Mouse (Mus musculus) small intestine, adult 2 months (tissue): ENCODE results near the gene Cpa4. TPM values are rescaled to one million over a fixed set of nuclear protein-coding genes. Genes with fewer than 3 reads are reported as not detected.

ENCODE experiments used
- H3K27ac ChIP-seq: fragments of 200-500 bp; 2 replicates; pipeline ENCODE4 v1.5.1; 2012; ENCODE audit warnings: low read depth, low read length, control low read depth, inconsistent platforms; ENCODE audit not compliant: insufficient read depth
- H3K27me3 ChIP-seq: fragments of 200-500 bp; 2 replicates; pipeline ENCODE4 v1.6.1; 2012; ENCODE audit warnings: mild to moderate bottlenecking, moderate library complexity, low read length, inconsistent platforms; ENCODE audit not compliant: control insufficient read depth, insufficient read depth
- H3K36me3 ChIP-seq: fragments of 200-500 bp; 2 replicates; pipeline ENCODE4 v1.6.1; 2012; ENCODE audit warnings: mild to moderate bottlenecking, low read length, control low read depth, inconsistent platforms; ENCODE audit not compliant: control insufficient read depth, insufficient read depth
- H3K4me1 ChIP-seq: fragments of 200-500 bp; 2 replicates; pipeline ENCODE4 v1.6.1; 2012; ENCODE audit warnings: low read length, inconsistent platforms, mixed read lengths; ENCODE audit not compliant: control insufficient read depth, insufficient read depth, insufficient read length
- H3K4me3 ChIP-seq: fragments of 200-500 bp; 2 replicates; pipeline ENCODE4 v1.5.1; 2012; ENCODE audit warnings: low read depth, mild to moderate bottlenecking, control low read depth, inconsistent platforms, low read length, moderate library complexity
- CTCF ChIP-seq: fragments of 200-500 bp; IDR thresholded peaks from 2 replicates; pipeline ENCODE4 v1.5.1; 2012; ENCODE audit warnings: low read depth, mild to moderate bottlenecking, control low read depth, inconsistent platforms, low read length, moderate library complexity, mixed read lengths; ENCODE audit not compliant: insufficient replicate concordance, insufficient read length; ENCODE audit errors: extremely low read depth
- POLR2A ChIP-seq: fragments of 200-500 bp; IDR thresholded peaks from 2 replicates; pipeline ENCODE4 v1.6.1; 2012; ENCODE audit warnings: low read depth, mild to moderate bottlenecking, control low read depth, inconsistent platforms, low read length, moderate library complexity
- WGBS: fragments of 180-500 bp; shearing (Covaris S2); methylation state at CpG from one replicate; pipeline ENCODE4 v1.1.7; 2018; 5-methylcytosine and 5-hydroxymethylcytosine counted together
- polyA plus RNA-seq: library from polyadenylated mRNA; depleted of rRNA; stranded (reverse); fragments of >200 nt; gene quantifications from 2 replicates; pipeline ENCODE4 v1.2.3, GENCODE M21; 2012

Cpa4 gene
- polyA plus RNA-seq, 1 experiment = not detected

DNA sequence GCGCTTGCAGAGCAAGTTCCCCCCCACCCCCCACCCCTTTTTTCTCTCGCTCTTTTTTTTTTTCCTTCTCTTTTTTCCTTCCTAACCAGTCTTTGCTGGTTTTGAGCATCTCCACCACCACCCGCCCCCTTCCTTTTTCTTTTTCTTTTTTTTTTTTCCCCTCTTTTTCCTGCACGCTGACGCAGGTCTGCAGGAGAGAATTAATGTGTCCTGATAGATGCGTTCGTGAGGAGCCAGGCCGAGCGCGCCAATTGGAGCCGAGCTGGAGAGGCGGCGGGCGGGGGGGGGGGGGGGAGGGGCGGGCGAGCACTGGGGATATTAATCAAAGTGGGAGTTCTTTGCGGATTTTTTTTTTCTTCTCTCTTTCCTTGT is 20.9 kb upstream of the Cpa4 start:
- Histone ChIP-seq H3K27me3 (no peaks in the 10 kb centered on the region), H3K4me3 (peak overlapping the region; percentile 33), H3K27ac (no peak overlapping the region), H3K4me1 (no peaks in the 10 kb centered on the region), H3K36me3 (no peaks in the 10 kb centered on the region)
- 26% methylated on average over 17 of the region's 17 CpGs for WGBS
- TF ChIP-seq CTCF = no peak
- no peak for TF ChIP-seq POLR2A

DNA sequence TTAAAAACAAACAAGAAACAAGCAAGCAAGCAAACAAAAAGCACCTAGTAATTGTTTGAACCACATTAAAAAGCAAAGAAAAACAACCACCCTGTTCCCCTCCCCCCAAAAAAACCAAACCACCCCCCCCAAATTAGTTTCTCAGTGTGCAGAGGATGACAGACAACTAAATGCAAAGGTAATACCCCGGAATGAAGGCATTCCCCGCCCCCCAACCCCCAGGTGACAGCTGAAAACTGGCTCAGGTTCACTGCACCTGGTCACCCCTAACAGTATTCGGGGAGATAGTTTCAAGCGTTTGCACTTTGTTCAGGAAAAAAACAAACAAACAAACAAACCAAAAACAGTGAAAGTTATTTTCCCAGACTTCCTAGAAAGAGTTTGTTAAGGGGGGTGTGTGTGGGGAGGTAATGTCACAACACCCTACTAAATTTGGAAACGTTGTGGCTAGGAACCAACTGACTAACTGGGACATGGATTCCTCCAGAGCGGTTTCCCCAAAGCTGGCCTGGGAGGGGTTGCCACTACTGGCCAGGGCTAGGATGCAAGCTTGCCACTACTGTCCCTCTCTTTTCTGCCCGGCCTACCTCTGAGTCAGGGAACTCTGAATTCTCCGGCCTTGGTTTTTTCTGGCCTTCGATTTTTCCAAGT is 20.4 kb upstream of the Cpa4 start:
- Histone ChIP-seq H3K4me3 (no peak overlapping the region), H3K4me1 (no peaks in the 10 kb centered on the region), H3K36me3 (no peaks in the 10 kb centered on the region), H3K27me3 (no peaks in the 10 kb centered on the region), H3K27ac (no peak overlapping the region)
- 59% methylated on average over 9 of the region's 9 CpGs for WGBS
- TF ChIP-seq POLR2A (no peak), CTCF (no peak)

- WGBS = 65% methylated on average over 15 of the region's 15 CpGs
- H3K36me3 ChIP-seq = no peaks in the 10 kb centered on the region
- H3K27me3 ChIP-seq = no peaks in the 10 kb centered on the region
- no peak overlapping the region for H3K27ac ChIP-seq
- no peaks in the 10 kb centered on the region for H3K4me1 ChIP-seq
- no peak overlapping the region for H3K4me3 ChIP-seq
- no peak for TF ChIP-seq POLR2A
- no peak for TF ChIP-seq CTCF
Observed at GRCm38 (mm10) chr6:30549231-30549761, 18.9 kb upstream of the Cpa4 start.

GRCm38 (mm10) chr6:30550496-30551192 is 17.5 kb upstream of the Cpa4 start:
- no peak overlapping the region for H3K4me3 ChIP-seq
- no peaks in the 10 kb centered on the region for H3K27me3 ChIP-seq
- WGBS = 80% methylated on average over 7 of the region's 7 CpGs
- no peaks in the 10 kb centered on the region for H3K4me1 ChIP-seq
- no peak overlapping the region for H3K27ac ChIP-seq
- H3K36me3 ChIP-seq = no peaks in the 10 kb centered on the region
- TF ChIP-seq POLR2A (no peak), CTCF (no peak)

- no peaks in the 10 kb centered on the region for H3K27me3 ChIP-seq
- no peak for TF ChIP-seq CTCF
- TF ChIP-seq POLR2A = no peak
- no peak overlapping the region for H3K4me3 ChIP-seq
- no peak overlapping the region for H3K27ac ChIP-seq
- H3K36me3 ChIP-seq = no peaks in the 10 kb centered on the region
- no peaks in the 10 kb centered on the region for H3K4me1 ChIP-seq
Observed at GRCm38 (mm10) chr6:30551193-30551515, 17.0 kb upstream of the Cpa4 start.

DNA sequence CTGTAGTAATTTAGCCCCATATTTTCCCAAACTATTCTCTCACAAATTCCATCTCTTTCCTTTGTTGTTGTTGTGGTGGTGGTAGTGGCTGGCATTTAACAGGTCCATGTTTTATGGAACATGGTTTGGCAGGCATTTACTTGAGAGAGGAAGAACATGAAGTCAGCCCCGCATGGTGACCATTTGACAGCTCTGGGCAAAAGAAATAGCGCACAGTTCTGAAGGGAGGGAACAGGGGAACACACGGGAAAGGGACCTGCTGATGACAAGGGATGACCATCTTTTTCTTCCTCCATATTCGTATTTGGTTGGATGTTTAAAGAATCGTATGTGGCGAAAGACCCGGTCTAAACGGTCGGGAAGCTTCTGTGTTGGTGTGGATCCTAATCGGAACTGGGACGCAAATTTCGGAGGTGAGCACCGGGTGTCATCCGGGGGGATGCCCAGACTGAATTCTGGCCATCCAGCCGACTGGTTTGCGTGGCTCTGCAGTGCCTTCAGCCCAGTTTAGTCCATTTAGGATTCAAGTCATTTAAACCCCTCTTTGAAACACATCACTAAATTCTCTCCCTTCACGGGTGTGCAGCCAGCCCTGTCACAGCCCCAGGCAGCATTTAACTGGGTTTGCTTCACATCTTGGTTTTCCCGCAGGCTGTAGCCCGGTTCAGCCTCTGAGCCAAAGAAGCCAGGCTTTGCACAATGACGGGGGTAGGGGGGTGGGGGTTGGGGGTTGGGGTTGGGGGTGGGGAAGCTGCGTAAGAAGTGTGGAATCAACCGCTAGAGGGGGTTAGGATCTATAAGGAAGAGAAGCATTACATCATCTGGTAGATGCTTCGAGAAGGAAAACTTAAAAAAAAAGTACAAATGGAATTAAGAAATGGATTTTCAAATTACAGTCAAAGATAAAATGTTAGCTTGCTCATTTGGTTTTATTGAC is 16.3 kb upstream of the Cpa4 start:
- H3K4me1 ChIP-seq = no peaks in the 10 kb centered on the region
- TF ChIP-seq POLR2A = no peak
- no peak for TF ChIP-seq CTCF
- no peak overlapping the region for H3K4me3 ChIP-seq
- H3K27ac ChIP-seq = no peak overlapping the region
- 46% methylated on average over 23 of the region's 23 CpGs for WGBS
- no peaks in the 10 kb centered on the region for H3K36me3 ChIP-seq
- no peaks in the 10 kb centered on the region for H3K27me3 ChIP-seq

GRCm38 (mm10) chr6:30552628-30553027 is 15.5 kb upstream of the Cpa4 start:
- Histone ChIP-seq H3K27ac (no peak overlapping the region), H3K27me3 (no peaks in the 10 kb centered on the region), H3K4me3 (no peak overlapping the region), H3K4me1 (no peaks in the 10 kb centered on the region), H3K36me3 (no peaks in the 10 kb centered on the region)
- TF ChIP-seq CTCF (no peak), POLR2A (no peak)
- 63% methylated on average over 6 of the region's 6 CpGs for WGBS
